8 mouse cellular contexts compared by ENCODE assay signal in genomic region chr4:141506893-141507292, GRCm38 (mm10). TPM values are rescaled to one million over a fixed set of nuclear protein-coding genes. Genes with fewer than 3 reads are reported as not detected.
A peak's percentile ranks its signal among the peaks of the same experiment; 100 is the strongest.
DNase-seq lines count a peak whose midpoint lies in the region.

No protein-coding gene starts in this region.

- DNase-seq in cerebellum, adult 18-20 months: peak; percentile 36 to 38
- no peak for DNase-seq in cerebellum, adult 8-10 months
- peak; percentile 38 for DNase-seq in ES-CJ7 (ENCODE audit: low read depth, low spot score)
- DNase-seq in gastrocnemius, postnatal 10 days: peak; percentile 45
- DNase-seq in kidney, adult 11 months: peak; percentile 43
- peak; percentile 20 for DNase-seq in lung, postnatal 25 days (ENCODE audit: low spot score)
- peak; percentile 76 for DNase-seq in testis, postnatal 10 days (ENCODE audit: low spot score)
- no peak for DNase-seq in frontal cortex, adult 2 months (ENCODE audit: extremely low spot score in 1 of 2, low spot score in 1 of 2)

RNA-seq across cellular contexts. Expression of gene Spen, which starts 31.5 kb away (rescaled TPM):
- total RNA-seq in gastrocnemius, postnatal 10 days (2021): 10 to 100 TPM; 23.4 to 30.9 TPM
- 15.4 TPM in 2 replicates for polyA plus RNA-seq in frontal cortex, adult 2 months (2012; rRNA removed)

Comparison
In these comparisons a context has a peak if more than half of its experiments do, and no peak if none do; other contexts are left out.
1. DNase-seq: peak in cerebellum, adult 18-20 months (2 of 2), ES-CJ7 (single experiment), gastrocnemius, postnatal 10 days (single experiment), kidney, adult 11 months (single experiment), lung, postnatal 25 days (single experiment) and testis, postnatal 10 days (single experiment); none in cerebellum, adult 8-10 months (single experiment) and frontal cortex, adult 2 months (0 of 2).